ENCODE assay signal across 8 mouse cellular contexts in the genomic region with DNA sequence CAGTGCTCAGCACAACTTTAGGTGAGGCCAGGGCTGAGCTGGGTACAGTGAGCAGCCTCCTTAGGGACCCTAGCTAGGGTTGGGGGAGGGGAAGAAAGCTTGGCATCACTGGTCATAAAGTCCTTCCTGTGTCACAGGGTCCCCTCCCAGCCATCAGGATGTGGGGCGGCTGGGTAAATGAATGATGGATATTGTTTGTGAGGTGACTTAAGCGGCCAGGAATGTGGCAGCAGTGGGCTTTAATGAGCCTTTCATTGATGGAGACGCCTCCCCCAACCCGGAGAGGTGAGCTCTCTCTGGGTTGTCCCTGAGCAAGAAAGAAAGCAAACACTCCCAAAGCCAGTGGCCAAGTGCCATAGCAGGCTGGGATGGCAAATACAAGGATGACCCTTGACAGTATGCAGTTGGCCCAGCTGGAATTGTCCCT. TPM values are rescaled to one million over a fixed set of nuclear protein-coding genes. Genes with fewer than 3 reads are reported as not detected.
DNase-seq lines count a peak whose midpoint lies in the region; ATAC-seq lines count a peak whose summit lies in the region.

No protein-coding gene starts in this region.

- H3K9me3 ChIP-seq in embryonic facial prominence, embryonic 10.5 days: no peaks in the 10 kb centered on the region
- H3K9me3 ChIP-seq in hindbrain, embryonic 14.5 days (ENCODE audit: control insufficient read depth, low read length): no peaks in the 10 kb centered on the region
- no peaks in the 10 kb centered on the region for H3K9me3 ChIP-seq in liver, embryonic 12.5 days (replicated peaks)

- H3K4me2 ChIP-seq in hindbrain, embryonic 14.5 days (replicated peaks): no peak overlapping the region
- H3K4me2 ChIP-seq in liver, embryonic 12.5 days: no peak overlapping the region

- peak overlapping the region; percentile 81 for H3K27ac ChIP-seq in embryonic facial prominence, embryonic 10.5 days (replicated peaks)
- H3K27ac ChIP-seq in hindbrain, embryonic 14.5 days: peak overlapping the region; percentile 38
- peak overlapping the region; percentile 73 for H3K27ac ChIP-seq in liver, embryonic 12.5 days

- 8% methylated on average over 4 of the region's 4 CpGs for WGBS in embryonic facial prominence, embryonic 10.5 days
- 10% methylated on average over 4 of the region's 4 CpGs for WGBS in hindbrain, embryonic 14.5 days
- WGBS in liver, embryonic 12.5 days (ENCODE audit: insufficient replicate concordance): 42% methylated on average over 4 of the region's 4 CpGs

- H3K4me1 ChIP-seq in embryonic facial prominence, embryonic 10.5 days: peaks cover 78% of the 10 kb centered on the region
- peaks cover 62% of the 10 kb centered on the region for H3K4me1 ChIP-seq in hindbrain, embryonic 14.5 days (replicated peaks; ENCODE audit: control insufficient read depth, insufficient read depth, low read length)
- peaks cover 96% of the 10 kb centered on the region for H3K4me1 ChIP-seq in liver, embryonic 12.5 days

- no peaks in the 10 kb centered on the region for H3K27me3 ChIP-seq in embryonic facial prominence, embryonic 10.5 days (replicated peaks; ENCODE audit: low read depth, poor library complexity, severe bottlenecking)
- H3K27me3 ChIP-seq in hindbrain, embryonic 14.5 days (ENCODE audit: control insufficient read depth, insufficient read depth, low read length): no peaks in the 10 kb centered on the region
- H3K27me3 ChIP-seq in liver, embryonic 12.5 days (replicated peaks): no peaks in the 10 kb centered on the region

- H3K36me3 ChIP-seq in embryonic facial prominence, embryonic 10.5 days (replicated peaks): peaks cover 43% of the 10 kb centered on the region
- H3K36me3 ChIP-seq in hindbrain, embryonic 14.5 days (replicated peaks; ENCODE audit: control insufficient read depth, insufficient read depth): no peaks in the 10 kb centered on the region
- peaks cover 64% of the 10 kb centered on the region for H3K36me3 ChIP-seq in liver, embryonic 12.5 days

- no peak overlapping the region for H3K9ac ChIP-seq in hindbrain, embryonic 14.5 days
- no peak overlapping the region for H3K9ac ChIP-seq in liver, embryonic 12.5 days

- peak overlapping the region; percentile 19; the same call in 1 of the 2 replicates for H3K4me3 ChIP-seq in embryonic facial prominence, embryonic 10.5 days
- no peak overlapping the region for H3K4me3 ChIP-seq in hindbrain, embryonic 14.5 days (replicated peaks; ENCODE audit: low read length)
- no peak overlapping the region for H3K4me3 ChIP-seq in liver, embryonic 12.5 days

- DNase-seq in Muller cell, postnatal 12 days (ENCODE audit: inconsistent ontology term): peak; percentile 98
- peak; percentile 59 for DNase-seq in embryonic facial prominence, embryonic 10.5 days (ENCODE audit: low spot score)
- DNase-seq in hindbrain, embryonic 14.5 days (ENCODE audit: low spot score): peak; percentile 33
- DNase-seq in retina, embryonic 14.5 days (ENCODE audit: low spot score): peak; percentile 64
- no peak for DNase-seq in urinary bladder, adult 2 months (ENCODE audit: low spot score)
- DNase-seq in MN1 (ENCODE audit: low spot score): no peak
- DNase-seq in right cerebral cortex, postnatal 36 days (ENCODE audit: low spot score in 2 of 2): no peak

- no peak for ATAC-seq in hindbrain, embryonic 14.5 days (ENCODE audit: low FRiP score)
- no peak for ATAC-seq in liver, embryonic 12.5 days

RNA-seq across cellular contexts. Expression of gene Actn4, which starts 38.3 kb away (rescaled TPM):
- 260 and 269 TPM in 2 replicates for polyA plus RNA-seq in embryonic facial prominence, embryonic 10.5 days (2016; fragmentation: Nextera tagmentation; extraction: Ambion mirVana)
- polyA plus RNA-seq in hindbrain, embryonic 14.5 days (2014; fragmentation: Nextera tagmentation; extraction: Ambion mirVana): 133 and 147 TPM in 2 replicates
- 165 and 166 TPM in 2 replicates for polyA plus RNA-seq in liver, embryonic 12.5 days (2016; fragmentation: Nextera tagmentation; extraction: Ambion mirVana)
- 285 and 345 TPM in 2 replicates for polyA plus RNA-seq in urinary bladder, adult 2 months (2012; rRNA removed)

RNA-seq across cellular contexts. Expression of gene Capn12, which starts 42.7 kb away (rescaled TPM):
- 0.44 and 0.55 TPM in 2 replicates for polyA plus RNA-seq in embryonic facial prominence, embryonic 10.5 days (2016; fragmentation: Nextera tagmentation; extraction: Ambion mirVana)
- 0.09 and 0.24 TPM in 2 replicates for polyA plus RNA-seq in hindbrain, embryonic 14.5 days (2014; fragmentation: Nextera tagmentation; extraction: Ambion mirVana)
- polyA plus RNA-seq in liver, embryonic 12.5 days (2016; fragmentation: Nextera tagmentation; extraction: Ambion mirVana): 0.12 and 0.13 TPM in 2 replicates
- polyA plus RNA-seq in urinary bladder, adult 2 months (2012; rRNA removed): 0.66 and 0.73 TPM in 2 replicates

RNA-seq across cellular contexts. Expression of gene Eif3k, which starts 57.8 kb away (rescaled TPM):
- 444 and 454 TPM in 2 replicates for polyA plus RNA-seq in embryonic facial prominence, embryonic 10.5 days (2016; fragmentation: Nextera tagmentation; extraction: Ambion mirVana)
- 291 and 321 TPM in 2 replicates for polyA plus RNA-seq in hindbrain, embryonic 14.5 days (2014; fragmentation: Nextera tagmentation; extraction: Ambion mirVana)
- polyA plus RNA-seq in liver, embryonic 12.5 days (2016; fragmentation: Nextera tagmentation; extraction: Ambion mirVana): 325 and 336 TPM in 2 replicates
- 368 and 380 TPM in 2 replicates for polyA plus RNA-seq in urinary bladder, adult 2 months (2012; rRNA removed)

RNA-seq across cellular contexts. Expression of gene Map4k1, which starts 58.0 kb away (rescaled TPM):
- 11.6 and 14.4 TPM in 2 replicates for polyA plus RNA-seq in embryonic facial prominence, embryonic 10.5 days (2016; fragmentation: Nextera tagmentation; extraction: Ambion mirVana)
- 8.6 and 10.4 TPM in 2 replicates for polyA plus RNA-seq in hindbrain, embryonic 14.5 days (2014; fragmentation: Nextera tagmentation; extraction: Ambion mirVana)
- polyA plus RNA-seq in liver, embryonic 12.5 days (2016; fragmentation: Nextera tagmentation; extraction: Ambion mirVana): 33.3 and 35.0 TPM in 2 replicates
- 3.6 and 3.8 TPM in 2 replicates for polyA plus RNA-seq in urinary bladder, adult 2 months (2012; rRNA removed)

Comparison
In these comparisons a context has a peak if more than half of its experiments do, and no peak if none do; other contexts are left out.
1. DNase-seq: peak in Muller cell, postnatal 12 days (single experiment), embryonic facial prominence, embryonic 10.5 days (single experiment), hindbrain, embryonic 14.5 days (single experiment) and retina, embryonic 14.5 days (single experiment); none in urinary bladder, adult 2 months (single experiment), MN1 (single experiment) and right cerebral cortex, postnatal 36 days (0 of 2).
2. Peak in every context shown above with its lines, with median percentiles within 50 percentile points of each other: H3K27ac ChIP-seq.